Mouse (Mus musculus) embryonic fibroblast, embryonic 13.5 days (primary cell): ENCODE measurements around the gene Gng7. TPM values are rescaled to one million over a fixed set of nuclear protein-coding genes. Genes with fewer than 3 reads are reported as not detected.

Experiments used
- H3K27ac ChIP-seq: 2 replicates; pipeline ENCODE4 v1.5.1; 2012; ENCODE audit warnings: low read length, control low read depth, inconsistent platforms; ENCODE audit not compliant: insufficient read depth
- H3K4me1 ChIP-seq: 2 replicates; pipeline ENCODE4 v1.6.1; 2011; ENCODE audit warnings: low read length; ENCODE audit not compliant: control insufficient read depth, insufficient read depth
- H3K4me3 ChIP-seq: 2 replicates; pipeline ENCODE4 v1.5.1; 2011; ENCODE audit warnings: mild to moderate bottlenecking, control low read depth, low read length; ENCODE audit not compliant: insufficient read depth
- CTCF ChIP-seq: IDR thresholded peaks from 2 replicates; pipeline ENCODE4 v1.5.1; 2011; ENCODE audit warnings: mild to moderate bottlenecking, control low read depth, low read length, moderate library complexity, borderline replicate concordance; ENCODE audit not compliant: insufficient read depth
- POLR2A ChIP-seq: IDR thresholded peaks from 2 replicates; pipeline ENCODE4 v1.6.1; 2011; ENCODE audit warnings: low read depth, mild to moderate bottlenecking, control low read depth, low read length, moderate library complexity
- polyA plus RNA-seq: library from polyadenylated mRNA; stranded (reverse); fragments of >200 nt; gene quantifications from 2 replicates; pipeline ENCODE4 v1.2.4, GENCODE M21; 2011; ENCODE audit warnings: low read depth; ENCODE audit not compliant: missing spikeins, insufficient read length

Gene Gng7
- polyA plus RNA-seq, 1 experiment: 5.4 TPM

GRCm38 (mm10) chr10:81010851-81011250, 3.9 kb downstream of the Gng7 start:
- H3K27ac ChIP-seq: no peak overlapping the region
- TF ChIP-seq POLR2A (no peak), CTCF (no peak)
- no peak overlapping the region for H3K4me3 ChIP-seq
- H3K4me1 ChIP-seq: no peaks in the 10 kb centered on the region

GRCm38 (mm10) chr10:81007240-81007639, 7.5 kb downstream of the Gng7 start:
- no peak overlapping the region for H3K27ac ChIP-seq
- TF ChIP-seq CTCF (no peak), POLR2A (no peak)
- H3K4me1 ChIP-seq: no peaks in the 10 kb centered on the region
- H3K4me3 ChIP-seq: no peak overlapping the region

- Histone ChIP-seq H3K27ac (no peak overlapping the region), H3K4me1 (no peaks in the 10 kb centered on the region), H3K4me3 (no peak overlapping the region)
- no peak for TF ChIP-seq CTCF
- no peak for TF ChIP-seq POLR2A
Measured at GRCm38 (mm10) chr10:81006005-81006677, 8.6 kb downstream of the Gng7 start.

- TF ChIP-seq POLR2A (no peak), CTCF (no peak)
- no peak overlapping the region for H3K4me3 ChIP-seq
- H3K27ac ChIP-seq: no peak overlapping the region
- H3K4me1 ChIP-seq: no peaks in the 10 kb centered on the region
Measured at GRCm38 (mm10) chr10:81001161-81001560, 13.6 kb downstream of the Gng7 start.

GRCm38 (mm10) chr10:81000197-81001062, 14.3 kb downstream of the Gng7 start:
- H3K27ac ChIP-seq: no peak overlapping the region
- TF ChIP-seq POLR2A: no peak
- TF ChIP-seq CTCF: no peak
- H3K4me3 ChIP-seq: no peak overlapping the region
- no peaks in the 10 kb centered on the region for H3K4me1 ChIP-seq

GRCm38 (mm10) chr10:80999362-81000196, 15.2 kb downstream of the Gng7 start:
- no peak overlapping the region for H3K4me3 ChIP-seq
- H3K4me1 ChIP-seq: no peaks in the 10 kb centered on the region
- H3K27ac ChIP-seq: no peak overlapping the region
- peak; percentile 73 for TF ChIP-seq CTCF
- TF ChIP-seq POLR2A: no peak

- H3K27ac ChIP-seq: no peak overlapping the region
- no peak overlapping the region for H3K4me3 ChIP-seq
- peak; percentile 75 for TF ChIP-seq CTCF
- no peak for TF ChIP-seq POLR2A
- H3K4me1 ChIP-seq: no peaks in the 10 kb centered on the region
Measured at GRCm38 (mm10) chr10:80998778-80999177, 16.0 kb downstream of the Gng7 start.

- no peaks in the 10 kb centered on the region for H3K4me1 ChIP-seq
- TF ChIP-seq CTCF (no peak), POLR2A (no peak)
- H3K4me3 ChIP-seq: no peak overlapping the region
- H3K27ac ChIP-seq: no peak overlapping the region
Measured at GRCm38 (mm10) chr10:80998021-80998420, 16.7 kb downstream of the Gng7 start.

GRCm38 (mm10) chr10:80997332-80997731, 17.4 kb downstream of the Gng7 start:
- H3K4me1 ChIP-seq: no peaks in the 10 kb centered on the region
- TF ChIP-seq POLR2A (no peak), CTCF (no peak)
- no peak overlapping the region for H3K27ac ChIP-seq
- no peak overlapping the region for H3K4me3 ChIP-seq

- H3K4me1 ChIP-seq: no peaks in the 10 kb centered on the region
- H3K4me3 ChIP-seq: no peak overlapping the region
- H3K27ac ChIP-seq: no peak overlapping the region
- TF ChIP-seq POLR2A (no peak), CTCF (no peak)
Measured at GRCm38 (mm10) chr10:80996501-80996900, 18.2 kb downstream of the Gng7 start.
